Mouse (Mus musculus) right cerebral cortex, postnatal 10 days (tissue): ENCODE data around the gene Inpp1.
"Not testable (repeated sequence)": the region's sequence is repeated elsewhere in the genome, so short reads cannot be mapped to it uniquely, and the experiment has no call there.

Experiments
- DNase-seq, 2 experiments: peaks; one replicate each; pipeline ENCODE4 v3.0.0; 2021; ENCODE audit warnings: low spot score in 2 of 2

Gene Inpp1

GRCm38 (mm10) chr1:52816910-52817812 lies at the start of gene Inpp1:
TSS of gene Inpp1 (minus strand) at chr1:52817688.
- DNase-seq: peak; percentile 77

GRCm38 (mm10) chr1:52866007-52866406 lies 48.5 kb upstream of the Inpp1 start:
- no peak for DNase-seq

GRCm38 (mm10) chr1:52864220-52864619 lies 46.7 kb upstream of the Inpp1 start:
- DNase-seq: no peak

DNA sequence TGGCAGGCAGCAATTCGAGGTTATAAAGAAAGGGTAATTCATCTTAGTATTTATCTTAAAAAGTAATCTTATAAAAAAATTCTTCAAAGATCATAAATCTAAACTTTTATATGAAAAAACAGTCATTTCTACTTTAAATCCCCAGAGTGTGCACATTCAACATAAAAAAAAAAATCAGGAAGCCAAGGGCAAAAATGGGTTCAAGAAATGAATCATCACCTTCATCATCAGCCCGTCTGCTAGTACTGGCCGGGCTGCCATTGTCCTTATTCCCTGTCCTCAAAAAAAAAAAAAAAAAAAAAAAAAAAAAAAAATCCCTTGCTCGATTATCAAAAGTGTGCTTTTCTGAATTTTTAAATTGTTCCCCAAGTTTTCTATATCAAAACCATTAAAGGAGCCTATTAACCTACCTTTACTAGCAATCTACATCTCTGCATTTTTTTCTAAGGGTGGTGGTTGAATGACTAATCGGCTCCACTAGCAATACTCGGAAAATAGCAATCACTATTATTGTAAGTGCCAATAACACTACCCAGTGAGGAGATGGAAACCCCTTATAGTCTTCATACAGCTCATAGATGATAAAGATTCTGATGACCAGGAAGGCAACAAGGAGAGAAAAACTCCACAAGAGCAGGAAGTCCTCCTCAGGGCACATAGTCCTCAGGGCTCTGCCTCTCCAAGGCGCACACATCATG lies 38.6 kb upstream of the Inpp1 start:
- DNase-seq: no peak

- not testable (repeated sequence) for DNase-seq
These were observed 36.5 kb upstream of the Inpp1 start for GRCm38 (mm10) chr1:52854029-52854428.

GRCm38 (mm10) chr1:52849422-52849821 lies 31.9 kb upstream of the Inpp1 start:
- DNase-seq: no peak

- DNase-seq: no peak
These were observed 29.1 kb upstream of the Inpp1 start for GRCm38 (mm10) chr1:52846556-52846955.

DNA sequence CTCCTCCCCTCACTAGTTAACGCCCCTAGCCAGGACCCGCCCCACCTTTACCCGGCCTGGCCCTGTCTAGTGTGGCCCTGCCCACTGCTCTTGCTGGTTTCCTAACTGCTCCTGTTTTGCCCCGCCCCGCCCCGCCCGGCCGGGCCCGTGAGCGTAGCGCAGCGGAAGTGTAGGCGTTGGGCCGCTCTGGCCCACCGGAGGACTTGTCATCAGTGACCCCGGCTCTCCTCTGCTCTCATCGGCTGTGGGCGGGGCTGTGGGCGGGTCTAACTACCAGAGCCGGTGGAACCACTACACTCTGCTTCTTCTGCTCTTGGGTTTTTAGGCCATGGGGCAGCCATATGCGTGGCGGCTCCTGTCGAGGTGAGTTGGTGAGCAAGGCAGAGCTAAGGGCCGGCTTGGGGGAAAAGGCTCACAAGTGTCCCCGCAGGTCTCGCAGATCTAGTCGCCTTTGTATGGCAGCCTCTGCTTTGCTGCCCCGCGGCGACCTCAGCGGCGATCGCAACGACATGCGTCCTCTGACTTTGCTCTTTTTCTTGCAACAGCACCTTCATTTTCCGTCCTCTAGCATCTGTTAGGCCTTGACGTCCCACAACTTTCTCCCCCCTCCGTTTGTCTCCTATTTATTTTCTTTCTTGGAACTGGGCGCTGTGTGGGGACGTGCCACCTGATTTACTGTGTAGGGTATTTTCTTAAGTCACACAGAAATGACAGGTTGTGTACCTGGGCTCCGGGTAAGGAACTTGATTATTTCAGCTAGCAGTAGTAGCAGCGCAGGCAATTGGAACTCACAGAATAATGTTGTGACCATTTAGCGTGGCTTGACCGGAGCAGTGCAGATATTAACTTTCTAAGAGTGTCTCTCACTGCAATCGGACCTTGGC lies 27.5 kb upstream of the Inpp1 start, which contains the start of gene Hibch:
Gene Hibch, plus strand, starts transcription at position 148 of the 884 bp plus-strand sequence.
- peak; percentile 97 to 98 for DNase-seq

DNA sequence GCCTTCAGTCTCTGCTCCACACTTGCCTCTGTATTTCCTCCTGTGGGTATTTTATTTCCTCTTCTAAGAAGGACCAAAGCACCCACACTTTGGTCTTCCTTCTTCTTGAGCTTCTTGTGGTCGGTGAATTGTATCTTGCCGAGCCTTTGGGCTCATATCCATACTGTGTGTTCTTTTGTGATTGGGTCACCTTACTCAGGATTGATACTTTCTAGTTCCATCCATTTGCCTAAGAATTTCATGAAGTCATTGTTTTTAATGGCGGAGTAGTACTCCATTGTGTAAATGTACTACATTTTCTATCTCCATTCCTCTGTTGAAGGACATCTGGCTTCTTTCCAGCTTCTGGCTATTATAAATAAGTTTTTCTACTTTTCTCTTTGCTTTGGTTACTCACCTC lies 26.9 kb upstream of the Inpp1 start:
- DNase-seq: no peak

DNA sequence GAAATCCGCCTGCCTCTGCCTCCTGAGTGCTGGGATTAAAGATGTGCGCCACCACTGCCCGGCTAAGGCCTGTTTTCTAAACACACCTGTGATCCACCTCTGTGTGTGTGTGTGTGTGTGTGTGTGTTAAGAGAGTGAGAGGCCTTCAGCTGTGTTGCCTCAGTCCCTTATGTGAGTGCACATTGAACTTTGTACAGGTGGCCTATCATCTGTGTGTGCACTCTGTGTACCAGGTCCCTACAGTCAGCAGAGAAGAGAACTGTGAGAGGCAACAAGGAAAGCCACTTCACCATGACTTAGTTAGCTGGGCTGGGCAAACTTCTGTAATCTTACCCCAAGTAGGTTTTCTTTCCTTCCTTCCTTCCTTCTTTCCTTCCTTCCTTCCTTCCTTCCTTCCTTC lies 21.6 kb upstream of the Inpp1 start:
- no peak for DNase-seq

- no peak for DNase-seq
These were observed 292 bp upstream of the Inpp1 start for GRCm38 (mm10) chr1:52817813-52818147.

DNA sequence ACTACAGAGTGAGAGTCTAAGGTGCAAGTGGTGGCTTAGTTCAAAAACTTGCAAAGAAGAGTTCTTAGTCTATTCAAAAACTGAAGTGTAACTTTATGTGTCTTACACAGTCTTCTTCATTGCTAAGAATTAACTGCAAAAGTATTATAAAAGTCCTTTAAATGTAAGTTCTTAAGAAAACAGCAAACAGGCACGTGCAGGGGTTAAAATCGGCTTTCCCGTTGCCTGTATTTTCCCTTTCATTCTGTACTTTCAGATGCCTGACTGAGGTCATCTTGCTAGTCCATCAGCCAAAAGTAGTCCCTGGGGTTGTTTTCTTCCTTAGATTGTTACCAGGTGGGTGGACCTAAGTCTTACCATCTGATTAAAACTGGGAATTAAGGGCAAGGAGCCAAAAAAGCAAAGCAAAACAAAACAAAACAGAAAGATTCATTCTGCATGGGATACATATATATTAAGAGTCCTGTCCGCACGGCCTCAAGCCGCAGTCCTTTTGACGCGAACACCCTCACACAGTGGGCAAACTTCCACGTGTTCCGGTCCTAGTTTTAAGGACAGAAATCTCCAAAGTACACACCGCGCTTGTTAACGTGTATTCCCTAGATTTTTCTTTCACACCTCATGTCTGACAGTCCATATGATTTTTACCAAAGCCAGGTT lies 1.1 kb downstream of the Inpp1 start:
- DNase-seq: peak in 1 of 2 experiments; percentile 44

GRCm38 (mm10) chr1:52808456-52808855 lies 9.0 kb downstream of the Inpp1 start:
- DNase-seq: no peak

- DNase-seq: no peak
These were observed 12.4 kb downstream of the Inpp1 start for GRCm38 (mm10) chr1:52805041-52805440.

- DNase-seq: no peak
These were observed 15.0 kb downstream of the Inpp1 start for GRCm38 (mm10) chr1:52802406-52802975.

DNA sequence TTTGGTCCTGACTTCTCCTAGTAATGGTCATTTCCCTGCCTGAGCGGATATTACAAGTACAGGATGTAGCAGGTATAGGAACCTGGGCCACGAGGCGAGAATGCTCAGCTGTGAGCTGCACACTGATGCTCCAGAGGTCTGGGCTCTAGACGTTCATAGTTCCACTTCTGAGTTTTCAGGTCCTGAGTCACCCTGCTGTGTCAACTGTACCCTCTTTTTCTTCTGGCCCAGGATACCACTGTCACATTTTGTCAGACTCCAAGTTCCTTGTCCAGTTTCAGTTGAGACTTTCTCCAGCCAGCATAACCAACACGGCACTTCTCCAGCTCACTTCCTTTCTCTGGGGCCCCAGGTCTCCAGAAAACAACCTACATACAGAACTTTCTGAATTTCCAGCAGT lies 15.8 kb downstream of the Inpp1 start:
- DNase-seq: no peak

GRCm38 (mm10) chr1:52800340-52800740 lies 17.1 kb downstream of the Inpp1 start:
- no peak for DNase-seq

DNA sequence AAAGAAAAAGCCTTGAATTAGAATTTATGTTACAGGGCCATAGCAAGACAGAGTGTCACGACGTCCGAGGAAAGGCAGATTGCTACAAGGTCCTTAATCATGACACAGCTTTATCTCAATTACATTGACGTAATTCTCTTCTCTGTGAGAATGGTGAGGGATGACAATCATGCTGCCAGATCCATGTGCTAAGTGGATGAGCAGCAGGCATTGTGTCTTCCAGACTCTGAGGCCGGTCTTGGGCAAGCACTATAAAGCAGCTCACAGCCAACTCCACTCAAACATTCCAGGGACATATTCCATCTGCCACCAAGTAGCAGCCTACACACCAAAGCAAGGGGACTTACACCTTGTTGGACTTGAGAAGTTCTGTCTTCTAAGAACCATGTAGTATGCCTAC lies 17.7 kb downstream of the Inpp1 start:
- DNase-seq: no peak

GRCm38 (mm10) chr1:52799056-52799726 lies 18.3 kb downstream of the Inpp1 start:
- peak; percentile 45 to 51 for DNase-seq

DNA sequence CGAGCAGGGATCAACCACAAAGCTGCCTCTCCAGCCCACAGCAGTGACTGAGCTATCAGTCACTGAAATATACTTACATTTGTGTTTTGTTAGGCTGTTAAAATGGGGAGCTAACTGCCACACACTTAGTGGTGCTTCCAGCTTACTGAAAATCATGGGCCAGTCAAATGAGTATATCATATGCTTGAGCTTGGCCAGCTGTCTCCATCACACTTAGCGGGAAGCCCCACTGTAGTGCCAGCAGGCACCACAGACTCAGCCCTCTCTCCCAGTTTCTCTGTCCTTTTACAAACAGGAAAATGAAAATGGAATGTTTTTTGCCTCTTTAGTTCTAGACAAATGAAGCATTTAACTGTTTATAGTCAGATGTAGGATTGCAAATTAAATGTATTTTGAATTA lies 21.6 kb downstream of the Inpp1 start:
- DNase-seq: no peak

- no peak for DNase-seq
These were observed 23.8 kb downstream of the Inpp1 start for GRCm38 (mm10) chr1:52793692-52794091.
